ENCODE assay signal across 24 mouse cellular contexts in the genomic region with DNA sequence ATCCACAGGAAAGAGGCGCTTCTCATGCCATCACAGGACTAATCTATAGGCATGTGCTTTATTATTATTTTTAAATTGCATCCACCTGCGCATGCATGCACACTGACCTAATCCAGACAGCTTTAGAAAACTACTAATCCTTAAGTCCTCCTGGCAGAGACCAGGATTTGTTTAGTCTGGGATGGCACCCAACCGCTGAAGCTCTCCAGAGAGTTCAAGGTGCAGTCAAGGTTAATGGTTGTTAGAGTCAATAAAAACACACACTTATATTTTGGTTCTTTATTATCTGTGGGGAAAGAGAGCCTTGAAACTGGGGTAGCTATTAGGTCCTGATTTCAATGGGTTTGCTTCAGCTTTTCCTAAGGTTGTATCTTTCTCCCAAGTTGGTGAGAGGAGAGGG. TPM values are rescaled to one million over a fixed set of nuclear protein-coding genes. Genes with fewer than 3 reads are reported as not detected.
DNase-seq lines count a peak whose midpoint lies in the region; ATAC-seq and TF ChIP-seq lines count a peak whose summit lies in the region.
"Had no signal": no experiment of that assay in that cellular context is flagged by ENCODE, and none has a peak within 500 bp of the region (broad histone marks: within the 10 kb centered on the region; RNA-seq: fewer than 3 reads in every experiment).

No protein-coding gene starts in this region.

- peak overlapping the region; percentile 39 for H3K27ac ChIP-seq in heart, postnatal 0 days (ENCODE audit: low read depth)
- H3K27ac ChIP-seq: embryonic facial prominence, embryonic 12.5 days; forebrain, embryonic 12.5 days; heart, embryonic 15.5 days; hindbrain, embryonic 12.5 days; limb, embryonic 10.5 days; macrophage; midbrain, embryonic 15.5 days; neural tube, embryonic 13.5 days; stomach, postnatal 0 days had no signal

- H3K4me1 ChIP-seq in heart, postnatal 0 days (ENCODE audit: control insufficient read depth, insufficient read depth), result peaks cover 16% of the 10 kb centered on the region; the same call in 1 of the 2 replicates
- H3K4me1 ChIP-seq: embryonic facial prominence, embryonic 12.5 days; forebrain, embryonic 12.5 days; hindbrain, embryonic 12.5 days; limb, embryonic 10.5 days; midbrain, embryonic 15.5 days; neural tube, embryonic 13.5 days had no signal

- DNase-seq in adrenal gland, postnatal 36 days, result peak; percentile 6 to 11
- no peak for DNase-seq in adrenal gland, adult 18-20 months (ENCODE audit: low spot score in 2 of 2)
- DNase-seq in heart, postnatal 0 days (ENCODE audit: low spot score), result peak; percentile 20
- no peak for DNase-seq in heart, postnatal 25 days (ENCODE audit: low spot score)
- peak; percentile 73 for DNase-seq in kidney, adult 9 months
- DNase-seq in kidney, adult 18-20 months, result no peak
- DNase-seq in retina, adult 2 months (ENCODE audit: low read depth, low spot score), result peak; percentile 49
- no peak for DNase-seq in retina, postnatal 1 day
- DNase-seq: liver; liver, postnatal 0 days; right cerebral cortex, postnatal 14 days; thymus, adult 2 months; thymus, postnatal 4 days had no signal

- intact Hi-C loops in heart, postnatal 25 days (cut with DNase I), result no loop called here

- H3K4me3 ChIP-seq in heart, postnatal 0 days (ENCODE audit: low read depth, low read length), result no peak overlapping the region
- H3K4me3 ChIP-seq: embryonic facial prominence, embryonic 12.5 days; forebrain, embryonic 12.5 days; heart, embryonic 15.5 days; hindbrain, embryonic 12.5 days; limb, embryonic 10.5 days; midbrain, embryonic 15.5 days; neural tube, embryonic 13.5 days had no signal

- no peaks in the 10 kb centered on the region for H3K27me3 ChIP-seq in heart, postnatal 0 days (ENCODE audit: control insufficient read depth, insufficient read depth, low read length)
- H3K27me3 ChIP-seq: embryonic facial prominence, embryonic 12.5 days; forebrain, embryonic 12.5 days; heart, embryonic 15.5 days; hindbrain, embryonic 12.5 days; midbrain, embryonic 15.5 days; neural tube, embryonic 13.5 days had no signal

- H3K9ac ChIP-seq in heart, postnatal 0 days (replicated peaks; ENCODE audit: low read depth, low read length), result no peak overlapping the region
- H3K9ac ChIP-seq: embryonic facial prominence, embryonic 12.5 days; forebrain, embryonic 12.5 days; heart, embryonic 15.5 days; hindbrain, embryonic 12.5 days; liver, postnatal 0 days; midbrain, embryonic 15.5 days; neural tube, embryonic 13.5 days had no signal

- H3K4me2 ChIP-seq in heart, postnatal 0 days (ENCODE audit: low read depth, low read length), result no peak overlapping the region
- H3K4me2 ChIP-seq: embryonic facial prominence, embryonic 12.5 days; forebrain, embryonic 12.5 days; heart, embryonic 15.5 days; hindbrain, embryonic 12.5 days; midbrain, embryonic 15.5 days; neural tube, embryonic 13.5 days had no signal

- no peak for TF ChIP-seq CTCF in heart, postnatal 0 days (IDR thresholded peaks at IDR 0.05; ENCODE audit: low read depth)

- ATAC-seq in heart, postnatal 0 days (ENCODE audit: insufficient read depth, low read depth), result peak; percentile 41; the same call in 1 of the 2 replicates
- ATAC-seq: intestine, postnatal 0 days; liver, postnatal 0 days; lung, postnatal 0 days; midbrain, embryonic 15.5 days had no signal

- no peaks in the 10 kb centered on the region for H3K9me3 ChIP-seq in heart, postnatal 0 days (replicated peaks; ENCODE audit: control insufficient read depth, low read length)
- H3K9me3 ChIP-seq: embryonic facial prominence, embryonic 12.5 days; heart, embryonic 15.5 days; hindbrain, embryonic 12.5 days; limb, embryonic 10.5 days; midbrain, embryonic 15.5 days had no signal

- H3K36me3 ChIP-seq in heart, postnatal 0 days (replicated peaks; ENCODE audit: control insufficient read depth, insufficient read depth, low read length), result no peaks in the 10 kb centered on the region
- H3K36me3 ChIP-seq: embryonic facial prominence, embryonic 12.5 days; forebrain, embryonic 12.5 days; heart, embryonic 15.5 days; hindbrain, embryonic 12.5 days; limb, embryonic 10.5 days; midbrain, embryonic 15.5 days; neural tube, embryonic 13.5 days had no signal

- WGBS in heart, postnatal 0 days, result 73% methylated on average over 3 of the region's 3 CpGs

- TF ChIP-seq EP300 in heart, postnatal 0 days (IDR thresholded peaks at IDR 0.05; ENCODE audit: low read depth), result no peak

RNA-seq across cellular contexts. Expression of a gene that starts 35.1 kb away (rescaled TPM):
- total RNA-seq in adrenal gland, postnatal 36 days (2021), result 100 to 1,000 TPM; 144 to 149 TPM
- total RNA-seq in adrenal gland, adult 18-20 months (2021), result 100 to 1,000 TPM; 138 to 195 TPM
- total RNA-seq in heart, postnatal 0 days (2014; rRNA removed; ENCODE audit: low replicate concordance), result 78.1 and 132 TPM in 2 replicates
- 432 and 454 TPM in 2 replicates for polyA plus RNA-seq in heart, postnatal 0 days (2015; fragmentation: Nextera tagmentation; extraction: Ambion mirVana)
- total RNA-seq in heart, postnatal 25 days (2021), result 100 to 1,000 TPM; 283 to 313 TPM

RNA-seq across cellular contexts. Expression of a gene that starts 35.1 kb away (rescaled TPM):
- 10 to 100 TPM; 40.5 to 50.6 TPM for total RNA-seq in adrenal gland, postnatal 36 days (2021)
- total RNA-seq in adrenal gland, adult 18-20 months (2021), result 10 to 100 TPM; 28.9 to 46.1 TPM
- total RNA-seq in heart, postnatal 0 days (2014; rRNA removed; ENCODE audit: low replicate concordance), result 5.1 and 5.7 TPM in 2 replicates
- 3.0 and 3.1 TPM in 2 replicates for polyA plus RNA-seq in heart, postnatal 0 days (2015; fragmentation: Nextera tagmentation; extraction: Ambion mirVana)
- total RNA-seq in heart, postnatal 25 days (2021), result 10 to 100 TPM; 12.5 to 18.1 TPM

Comparison
In these comparisons a context has a peak if more than half of its experiments do, and no peak if none do; other contexts are left out.
1. DNase-seq: peak in adrenal gland, postnatal 36 days (2 of 2), heart, postnatal 0 days (single experiment), kidney, adult 9 months (single experiment) and retina, adult 2 months (single experiment); none in adrenal gland, adult 18-20 months (0 of 2), heart, postnatal 25 days (single experiment), kidney, adult 18-20 months (single experiment) and retina, postnatal 1 day (single experiment).